Mouse (Mus musculus) olfactory bulb, adult 2 months (tissue): Measurements from ENCODE around the gene Kmt2a.

Experiments used
- CTCF ChIP-seq: fragments of 200-500 bp; IDR thresholded peaks from 2 replicates; pipeline ENCODE4 v1.5.1; 2012; ENCODE audit warnings: low read depth, mild to moderate bottlenecking, low read length, moderate library complexity; ENCODE audit not compliant: insufficient read depth
- POLR2A ChIP-seq: fragments of 200-500 bp; IDR thresholded peaks from 2 replicates; pipeline ENCODE4 v1.6.1; 2012; ENCODE audit warnings: mild to moderate bottlenecking, low read depth, low read length, moderate library complexity; ENCODE audit not compliant: insufficient read depth

GRCm38 (mm10) chr9:44832356-44832755, 48.7 kb downstream of the Kmt2a start:
- TF ChIP-seq POLR2A (no peak), CTCF (no peak)
